Mouse (Mus musculus) CH12.LX (cell line): Measurements from ENCODE around the gene Snrpd3. TPM values are rescaled to one million over a fixed set of nuclear protein-coding genes. Genes with fewer than 3 reads are reported as not detected.
"Not testable (repeated sequence)": the region's sequence is repeated elsewhere in the genome, so short reads cannot be mapped to it uniquely, and the experiment has no call there.

ENCODE experiments used
- DNase-seq: peaks from one replicate; pipeline ENCODE4 v3.0.0-alpha.2; 2013; ENCODE audit errors: extremely low read depth
- H3K27ac ChIP-seq: 2 replicates; pipeline ENCODE4 v1.5.1; 2012; ENCODE audit warnings: low read depth, mild to moderate bottlenecking, control low read depth, moderate library complexity; ENCODE audit not compliant: insufficient read depth
- H3K27me3 ChIP-seq: replicated peaks from 2 replicates; pipeline ENCODE3; 2012; ENCODE audit warnings: inconsistent platforms
- H3K36me3 ChIP-seq, 2 experiments: replicated peaks in 1 of 2; 2 replicates each; pipeline versions ENCODE3 to v1.6.1; 2012; ENCODE audit warnings: inconsistent platforms in 1 of 2, low read length in 1 of 2, mild to moderate bottlenecking in 1 of 2, mixed read lengths in 1 of 2, moderate library complexity in 1 of 2; ENCODE audit not compliant: control insufficient read depth in 1 of 2, insufficient read depth in 1 of 2
- H3K4me1 ChIP-seq, 2 experiments: 2 replicates each; pipeline ENCODE4 v1.6.1; 2012; ENCODE audit warnings: inconsistent platforms in 1 of 2, moderate library complexity in 1 of 2; ENCODE audit not compliant: insufficient read depth in 2 of 2, control insufficient read depth in 1 of 2
- H3K4me2 ChIP-seq: 2 replicates; pipeline ENCODE4 v1.6.1; 2012; ENCODE audit warnings: low read depth, mild to moderate bottlenecking, control low read depth; ENCODE audit not compliant: poor library complexity, insufficient read depth, severe bottlenecking
- H3K4me3 ChIP-seq, 3 experiments: fragments of 150-350 bp in 1 of 3; sonication (generic) in 1 of 3; replicated peaks in 1 of 3; 2 replicates each; pipeline versions ENCODE3 to v1.5.1; 2011 to 2012; ENCODE audit warnings: low read depth in 2 of 3, low read length in 2 of 3, mild to moderate bottlenecking in 2 of 3, moderate library complexity in 2 of 3, control low read depth in 1 of 3, improper control_type of control experiment in 1 of 3, inconsistent platforms in 1 of 3, mixed read lengths in 1 of 3; ENCODE audit not compliant: poor library complexity in 1 of 3
- H3K79me2 ChIP-seq: replicated peaks from 2 replicates; pipeline ENCODE4 v1.6.1; 2012; ENCODE audit warnings: mild to moderate bottlenecking, moderate library complexity; ENCODE audit not compliant: control insufficient read depth, poor library complexity, insufficient read depth, severe bottlenecking; ENCODE audit errors: extremely low read depth
- H3K9ac ChIP-seq: 2 replicates; pipeline ENCODE4 v1.6.1; 2012; ENCODE audit warnings: low read depth, mild to moderate bottlenecking, control low read depth, moderate library complexity; ENCODE audit not compliant: insufficient read depth
- H3K9me3 ChIP-seq: replicated peaks from 2 replicates; pipeline ENCODE3; 2012; ENCODE audit warnings: low read length, inconsistent platforms, mixed read lengths
- BHLHE40 ChIP-seq: IDR thresholded peaks from 2 replicates; pipeline ENCODE4 v1.6.1; 2011; ENCODE audit warnings: mild to moderate bottlenecking, low read depth, low read length, improper control_type of control experiment
- CTCF ChIP-seq, 2 experiments: IDR thresholded peaks in 1 of 2; conservative IDR thresholded peaks in 1 of 2; 2 replicates each; pipeline ENCODE4 v1.5.1; 2011 to 2012; ENCODE audit warnings: low read depth in 2 of 2, low read length in 2 of 2, improper control_type of control experiment in 1 of 2, inconsistent platforms in 1 of 2, mild to moderate bottlenecking in 1 of 2, moderate library complexity in 1 of 2
- ELF1 ChIP-seq: IDR thresholded peaks from 2 replicates; pipeline ENCODE4 v1.6.1; 2014; ENCODE audit warnings: low read depth, mild to moderate bottlenecking, inconsistent platforms, low read length, improper control_type of control experiment
- IRF4 ChIP-seq: IDR thresholded peaks from 2 replicates; pipeline ENCODE4 v1.6.1; 2014; ENCODE audit warnings: low read depth, mild to moderate bottlenecking, inconsistent platforms, low read length, improper control_type of control experiment
- JUN ChIP-seq: IDR thresholded peaks from 2 replicates; pipeline ENCODE4 v1.6.1; 2011; ENCODE audit warnings: low read depth, mild to moderate bottlenecking, low read length, improper control_type of control experiment, moderate library complexity; ENCODE audit not compliant: insufficient read depth
- PAX5 ChIP-seq: IDR thresholded peaks from 2 replicates; pipeline ENCODE4 v1.6.1; 2012; ENCODE audit warnings: low read length, inconsistent platforms, mixed read lengths
- POLR2A ChIP-seq: IDR thresholded peaks from 2 replicates; pipeline ENCODE4 v1.6.1; 2011; ENCODE audit warnings: low read depth, mild to moderate bottlenecking, improper control_type of control experiment, low read length
- RCOR1 ChIP-seq: conservative IDR thresholded peaks from 2 replicates; pipeline ENCODE4 v1.6.1; 2012; ENCODE audit warnings: low read depth, mild to moderate bottlenecking, inconsistent platforms, low read length, improper control_type of control experiment
- SIN3A ChIP-seq: IDR thresholded peaks from 2 replicates; pipeline ENCODE4 v1.6.1; 2012; ENCODE audit warnings: low read length, improper control_type of control experiment, inconsistent platforms
- USF1 ChIP-seq: IDR thresholded peaks from 2 replicates; pipeline ENCODE4 v1.6.1; 2014; ENCODE audit warnings: low read depth, mild to moderate bottlenecking, inconsistent platforms, low read length, improper control_type of control experiment
- USF2 ChIP-seq: conservative IDR thresholded peaks from 2 replicates; pipeline ENCODE4 v1.6.1; 2011; ENCODE audit warnings: low read depth, low read length, improper control_type of control experiment
- ZMIZ1 ChIP-seq: IDR thresholded peaks from 2 replicates; pipeline ENCODE4 v1.6.1; 2012; ENCODE audit warnings: low read depth, mild to moderate bottlenecking, inconsistent platforms, low read length, improper control_type of control experiment
- dilution Hi-C: fragments of 300-500 bp; cut with MboI; formaldehyde crosslinking; loops from 2 replicates; pipeline ENCODE4 v1.14.3; 2020; ENCODE audit warnings: low sequenced_read_pairs; ENCODE audit not compliant: extremely low pct_unique_long_range_greater_than_20kb, extremely low pct_ligation_motif_present
- in situ Hi-C: fragments of 300-500 bp; cut with MboI; formaldehyde crosslinking; loops from 3 replicates; pipeline ENCODE4 v1.14.3; 2019; ENCODE audit warnings: low sequenced_read_pairs, low pct_ligation_motif_present, low pct_unique_long_range_greater_than_20kb, mixed read lengths
- polyA plus RNA-seq: library from polyadenylated mRNA; unstranded; fragments of >175 nt; gene quantifications from 2 replicates; pipeline ENCODE4 v1.2.1, GENCODE M21; 2012; ENCODE audit warnings: low read depth; ENCODE audit not compliant: insufficient read length
- total RNA-seq, 2 experiments: library from RNA; depleted of rRNA; stranded (reverse); fragments of 300-350 nt in 1 of 2; fragments of >200 nt in 1 of 2; gene quantifications; 2 replicates each; pipeline ENCODE4 v1.2.3; 2012 to 2014

The Snrpd3 gene
- total and polyA plus RNA-seq, 3 experiments = 57.8 to 554 (median 101) TPM

DNA sequence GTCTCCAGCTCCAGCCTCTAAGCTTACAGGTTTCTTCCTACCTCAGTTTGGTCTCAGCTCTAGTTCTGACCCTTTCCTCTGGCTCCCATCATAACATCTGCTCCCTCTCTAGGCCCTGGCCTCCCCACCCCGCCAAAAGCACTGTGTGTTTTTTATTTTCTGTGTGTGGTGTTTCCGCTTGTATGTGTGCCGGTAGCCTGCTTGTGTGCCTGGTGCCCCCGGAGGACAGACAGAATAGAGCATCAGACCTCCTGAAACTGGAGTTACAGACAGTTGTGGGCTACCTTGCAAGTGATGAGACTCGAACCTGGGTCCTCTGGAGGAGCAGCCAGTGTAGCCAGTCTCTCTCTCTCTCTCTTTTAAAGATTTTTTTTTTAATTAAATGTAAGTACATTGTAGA, 49.0 kb downstream of the Snrpd3 start:
- Histone ChIP-seq H3K36me3 (no peaks in the 10 kb centered on the region), H3K27me3 (peaks cover 4% of the 10 kb centered on the region), H3K4me3 (no peak overlapping the region), H3K4me2 (no peak overlapping the region), H3K79me2 (no peaks in the 10 kb centered on the region), H3K9ac (no peak overlapping the region), H3K27ac (no peak overlapping the region), H3K4me1 (peaks cover 14 to 33% of the 10 kb centered on the region in 2 experiments), H3K9me3 (no peaks in the 10 kb centered on the region)
- TF ChIP-seq CTCF (conservative IDR thresholded peaks at IDR 0.05 in 1 of 2, IDR thresholded peaks at IDR 0.05 in 1 of 2; ENCODE audit: low read depth in 2 of 2, low read length in 2 of 2) = peak in 1 of 2 experiments; percentile 21; a peak in 2 of 4 replicates
- no peak for TF ChIP-seq USF1
- TF ChIP-seq ZMIZ1 = no peak
- no peak for TF ChIP-seq PAX5
- no peak for TF ChIP-seq POLR2A
- dilution Hi-C loops = no loop called here
- in situ Hi-C loops = no loop called here
- DNase-seq = no peak

DNA sequence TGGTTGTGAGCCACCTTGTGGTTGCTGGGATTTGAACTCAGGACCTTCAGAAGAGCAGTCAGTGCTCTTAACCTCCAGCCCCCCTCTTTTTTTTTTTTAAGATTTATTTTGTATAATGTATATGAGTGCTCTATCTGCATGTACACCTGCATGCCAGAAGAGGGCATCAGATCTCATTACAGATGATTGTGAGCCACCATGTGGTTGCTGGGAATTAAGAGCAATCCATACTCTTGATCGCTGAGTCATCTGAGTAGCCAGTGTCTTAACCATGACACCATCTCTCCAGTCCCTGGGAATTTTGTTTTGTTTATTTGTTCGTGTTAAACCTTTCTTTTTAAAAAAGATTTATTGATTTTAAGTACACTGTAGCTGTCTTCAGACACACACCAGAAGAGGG, 49.4 kb downstream of the Snrpd3 start:
- H3K79me2 ChIP-seq, H3K27me3 ChIP-seq, DNase-seq, H3K9ac ChIP-seq, H3K9me3 ChIP-seq, H3K4me3 ChIP-seq, dilution Hi-C loops, H3K36me3 ChIP-seq, H3K27ac ChIP-seq, in situ Hi-C loops, H3K4me2 ChIP-seq: not testable (repeated sequence)
- peak in 1 of 2 experiments; percentile 32; a peak in 2 of 4 replicates for TF ChIP-seq CTCF (conservative IDR thresholded peaks at IDR 0.05 in 1 of 2, IDR thresholded peaks at IDR 0.05 in 1 of 2; ENCODE audit: low read depth in 2 of 2, low read length in 2 of 2)
- peaks cover 16 to 38% of the 10 kb centered on the region in 2 experiments for H3K4me1 ChIP-seq

GRCm38 (mm10) chr10:75568029-75568428, 50.7 kb downstream of the Snrpd3 start:
- dilution Hi-C loops = no loop called here
- TF ChIP-seq RCOR1 = no peak
- TF ChIP-seq IRF4 = no peak
- TF ChIP-seq, all 38 proteins: peak for 0

GRCm38 (mm10) chr10:75568441-75568840, 51.1 kb downstream of the Snrpd3 start:
- H3K79me2 ChIP-seq = no peaks in the 10 kb centered on the region
- TF ChIP-seq ELF1 = no peak
- TF ChIP-seq JUN = no peak
- TF ChIP-seq USF2 = no peak
- no peak for TF ChIP-seq BHLHE40
- no peak for TF ChIP-seq SIN3A
- no peaks in the 10 kb centered on the region for H3K9me3 ChIP-seq
- in situ Hi-C loops = no loop called here
- no peak overlapping the region for H3K9ac ChIP-seq
- no peaks in the 10 kb centered on the region for H3K36me3 ChIP-seq
- H3K27me3 ChIP-seq = no peaks in the 10 kb centered on the region
- peaks cover 16 to 47% of the 10 kb centered on the region in 2 experiments for H3K4me1 ChIP-seq
- DNase-seq = no peak
- H3K4me3 ChIP-seq = no peak overlapping the region
- H3K4me2 ChIP-seq = no peak overlapping the region
- H3K27ac ChIP-seq = no peak overlapping the region
- dilution Hi-C loops = no loop called here

More at GRCm38 (mm10) chr10:75568029-75568428, 50.7 kb downstream of the Snrpd3 start:
- in situ Hi-C loops = no loop called here
- H3K4me3 ChIP-seq = no peak overlapping the region
- H3K27ac ChIP-seq = no peak overlapping the region
- H3K4me2 ChIP-seq = no peak overlapping the region
- H3K79me2 ChIP-seq = no peaks in the 10 kb centered on the region
- H3K36me3 ChIP-seq = no peaks in the 10 kb centered on the region
- DNase-seq = no peak
- no peak overlapping the region for H3K9ac ChIP-seq
- no peaks in the 10 kb centered on the region for H3K9me3 ChIP-seq
- peaks cover under 1% of the 10 kb centered on the region for H3K27me3 ChIP-seq
- peaks cover 16 to 47% of the 10 kb centered on the region in 2 experiments for H3K4me1 ChIP-seq
